Mouse (Mus musculus) hindbrain, embryonic 13.5 days (tissue): ENCODE measurements at regions not wholly inside any gene's neighbourhood (a gene's known extent, or its start where the extent isn't known, plus 50 kb on each side); places are given as distances from the start of the nearest gene placed in this dataset.

Experiments
- ATAC-seq: fragments of 200-750 bp; cut with Nextera tagmentation; 2 replicates; pipeline ENCODE4 v1.8.0; 2017; ENCODE audit warnings: moderate TSS enrichment; ENCODE audit not compliant: low FRiP score
- H3K27ac ChIP-seq: fragments of 300-500 bp; sonication (generic); 2 replicates; pipeline ENCODE4 v1.5.1; 2015; ENCODE audit warnings: inconsistent platforms, mild to moderate bottlenecking, moderate library complexity
- H3K27me3 ChIP-seq: fragments of 300-500 bp; sonication (generic); 2 replicates; pipeline ENCODE4 v1.6.1; 2015; ENCODE audit warnings: mild to moderate bottlenecking, inconsistent platforms
- H3K36me3 ChIP-seq: fragments of 300-500 bp; sonication (generic); 2 replicates; pipeline ENCODE4 v1.6.1; 2015; ENCODE audit warnings: mild to moderate bottlenecking, inconsistent platforms
- H3K4me1 ChIP-seq: fragments of 300-500 bp; sonication (generic); replicated peaks from 2 replicates; pipeline ENCODE4 v1.6.1; 2015; ENCODE audit warnings: inconsistent platforms
- H3K4me2 ChIP-seq: fragments of 300-500 bp; sonication (generic); 2 replicates; pipeline ENCODE4 v1.6.1; 2015; ENCODE audit warnings: inconsistent platforms, mild to moderate bottlenecking, moderate library complexity
- H3K4me3 ChIP-seq: fragments of 300-500 bp; sonication (generic); 2 replicates; pipeline ENCODE4 v1.5.1; 2015; ENCODE audit warnings: mild to moderate bottlenecking, inconsistent platforms
- H3K9ac ChIP-seq: fragments of 300-500 bp; sonication (generic); 2 replicates; pipeline ENCODE4 v1.6.1; 2015; ENCODE audit warnings: mild to moderate bottlenecking, inconsistent platforms
- H3K9me3 ChIP-seq: fragments of 300-500 bp; sonication (generic); 2 replicates; pipeline ENCODE4 v1.6.1; 2016; ENCODE audit warnings: inconsistent platforms
- WGBS: fragments of 180-500 bp; shearing (Covaris S2); methylation state at CpG from one replicate; pipeline ENCODE4 v1.1.7; 2015; 5-methylcytosine and 5-hydroxymethylcytosine counted together

DNA sequence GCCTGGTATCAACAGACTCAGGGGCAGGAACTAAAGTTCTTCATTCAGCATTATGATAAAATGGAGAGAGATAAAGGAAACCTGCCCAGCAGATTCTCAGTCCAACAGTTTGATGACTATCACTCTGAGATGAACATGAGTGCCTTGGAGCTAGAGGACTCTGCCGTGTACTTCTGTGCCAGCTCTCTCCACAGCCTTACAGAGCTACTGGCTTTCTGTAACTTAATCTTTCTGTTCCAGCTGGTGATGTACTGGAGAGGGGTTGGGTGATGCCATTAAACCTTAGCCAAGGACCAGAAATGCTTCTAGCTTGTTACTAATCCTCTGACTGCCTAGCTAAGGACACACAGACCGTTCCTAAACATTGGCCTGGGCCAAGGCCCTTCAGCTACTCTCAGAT, 83.9 kb upstream of the 2210010C04Rik start:
- ATAC-seq: no peak
- Histone ChIP-seq H3K4me2 (no peak overlapping the region), H3K4me1 (no peaks in the 10 kb centered on the region), H3K9ac (no peak overlapping the region), H3K36me3 (no peaks in the 10 kb centered on the region), H3K27me3 (no peaks in the 10 kb centered on the region), H3K9me3 (no peaks in the 10 kb centered on the region), H3K27ac (no peak overlapping the region), H3K4me3 (no peak overlapping the region)
- 87% methylated on average over 2 of the region's 2 CpGs for WGBS

DNA sequence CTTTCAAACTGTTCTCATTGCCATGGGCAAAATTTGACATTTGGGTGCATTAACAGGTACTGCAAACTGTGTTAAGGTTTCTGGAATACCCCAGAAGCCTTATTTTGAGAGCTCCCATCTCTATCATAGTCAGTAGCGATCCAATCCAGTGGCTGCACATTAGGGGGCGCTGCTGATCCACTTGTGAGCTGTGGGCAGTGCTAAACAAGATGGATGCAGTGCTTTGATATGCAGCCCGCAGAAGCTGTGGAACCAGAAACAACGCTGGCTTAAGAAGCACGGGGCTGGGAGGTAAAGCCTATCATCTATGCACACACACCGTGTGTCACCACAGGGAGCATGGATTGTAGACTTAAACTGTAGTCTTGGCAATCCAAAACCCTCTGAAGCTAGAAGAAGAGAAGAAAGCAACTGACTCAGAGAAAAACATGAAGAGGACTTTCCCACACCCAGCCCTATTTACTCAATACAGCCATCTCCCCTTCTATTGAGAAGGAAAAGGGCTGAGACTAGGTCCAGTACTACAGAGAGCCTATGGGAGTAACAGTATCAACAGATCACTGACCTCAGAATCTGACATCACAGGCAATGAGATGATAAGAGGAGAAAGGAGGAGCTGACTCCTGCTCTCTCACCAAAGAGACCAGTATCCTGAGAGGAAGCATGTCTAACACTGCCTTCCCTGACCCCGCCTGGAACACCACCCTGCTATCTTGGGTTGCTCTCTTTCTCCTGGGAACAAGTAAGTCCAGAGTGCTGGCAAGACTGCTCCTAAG, 83.1 kb upstream of the 2210010C04Rik start:
- 15% methylated on average over 7 of the region's 7 CpGs for WGBS
- peak; percentile 80 for ATAC-seq
- no peaks in the 10 kb centered on the region for H3K27me3 ChIP-seq
- peak overlapping the region; percentile 2; the same call in 1 of the 2 replicates for H3K4me2 ChIP-seq
- no peaks in the 10 kb centered on the region for H3K36me3 ChIP-seq
- H3K4me1 ChIP-seq: no peaks in the 10 kb centered on the region
- H3K9me3 ChIP-seq: no peaks in the 10 kb centered on the region
- no peak overlapping the region for H3K9ac ChIP-seq
- H3K27ac ChIP-seq: no peak overlapping the region
- no peak overlapping the region for H3K4me3 ChIP-seq

DNA sequence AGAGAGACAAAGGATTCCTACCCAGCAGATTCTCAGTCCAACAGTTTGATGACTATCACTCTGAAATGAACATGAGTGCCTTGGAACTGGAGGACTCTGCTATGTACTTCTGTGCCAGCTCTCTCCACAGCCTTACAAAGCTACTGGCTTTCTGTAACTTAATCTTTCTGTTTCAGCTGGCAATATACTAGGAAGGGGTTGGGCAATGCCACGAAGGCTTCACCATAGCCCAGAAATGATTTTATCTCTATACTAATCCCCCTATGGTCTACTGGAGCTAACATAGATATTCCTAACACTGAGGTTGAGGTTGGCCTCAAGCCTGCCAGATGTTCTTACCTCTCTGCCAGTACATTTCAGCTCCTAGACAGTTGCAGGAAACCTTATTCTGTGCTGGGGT, 78.6 kb upstream of the 2210010C04Rik start:
- H3K27ac ChIP-seq: no peak overlapping the region
- no peaks in the 10 kb centered on the region for H3K27me3 ChIP-seq
- no peak overlapping the region for H3K9ac ChIP-seq
- no peak overlapping the region for H3K4me3 ChIP-seq
- 70% methylated on average over 1 of the region's 1 CpGs for WGBS
- H3K4me2 ChIP-seq: no peak overlapping the region
- no peak for ATAC-seq
- H3K36me3 ChIP-seq: no peaks in the 10 kb centered on the region
- no peaks in the 10 kb centered on the region for H3K4me1 ChIP-seq
- no peaks in the 10 kb centered on the region for H3K9me3 ChIP-seq

- no peak overlapping the region for H3K4me2 ChIP-seq
- no peaks in the 10 kb centered on the region for H3K9me3 ChIP-seq
- no peak overlapping the region for H3K4me3 ChIP-seq
- H3K9ac ChIP-seq: no peak overlapping the region
- no peaks in the 10 kb centered on the region for H3K27me3 ChIP-seq
- 0 out of 2 replicates have a peak, but pooled peaks have one; percentile 24 for ATAC-seq
- 46% methylated on average over 7 of the region's 7 CpGs for WGBS
- no peaks in the 10 kb centered on the region for H3K4me1 ChIP-seq
- H3K36me3 ChIP-seq: no peaks in the 10 kb centered on the region
- no peak overlapping the region for H3K27ac ChIP-seq
Measured at GRCm38 (mm10) chr6:41112861-41113610, 77.7 kb upstream of the 2210010C04Rik start.

GRCm38 (mm10) chr6:41111829-41112228, 76.5 kb upstream of the 2210010C04Rik start:
- H3K9ac ChIP-seq: no peak overlapping the region
- no peak overlapping the region for H3K4me2 ChIP-seq
- H3K4me1 ChIP-seq: no peaks in the 10 kb centered on the region
- H3K36me3 ChIP-seq: no peaks in the 10 kb centered on the region
- H3K9me3 ChIP-seq: no peaks in the 10 kb centered on the region
- no peak overlapping the region for H3K4me3 ChIP-seq
- no peak overlapping the region for H3K27ac ChIP-seq
- H3K27me3 ChIP-seq: no peaks in the 10 kb centered on the region
- no peak for ATAC-seq

- no peaks in the 10 kb centered on the region for H3K36me3 ChIP-seq
- H3K4me1 ChIP-seq: no peaks in the 10 kb centered on the region
- 70% methylated on average over 1 of the region's 1 CpGs for WGBS
- no peak overlapping the region for H3K4me2 ChIP-seq
- no peaks in the 10 kb centered on the region for H3K27me3 ChIP-seq
- H3K27ac ChIP-seq: no peak overlapping the region
- no peak overlapping the region for H3K4me3 ChIP-seq
- H3K9me3 ChIP-seq: no peaks in the 10 kb centered on the region
- no peak overlapping the region for H3K9ac ChIP-seq
- no peak for ATAC-seq
Measured at GRCm38 (mm10) chr6:41108897-41109296, 73.6 kb upstream of the 2210010C04Rik start.

DNA sequence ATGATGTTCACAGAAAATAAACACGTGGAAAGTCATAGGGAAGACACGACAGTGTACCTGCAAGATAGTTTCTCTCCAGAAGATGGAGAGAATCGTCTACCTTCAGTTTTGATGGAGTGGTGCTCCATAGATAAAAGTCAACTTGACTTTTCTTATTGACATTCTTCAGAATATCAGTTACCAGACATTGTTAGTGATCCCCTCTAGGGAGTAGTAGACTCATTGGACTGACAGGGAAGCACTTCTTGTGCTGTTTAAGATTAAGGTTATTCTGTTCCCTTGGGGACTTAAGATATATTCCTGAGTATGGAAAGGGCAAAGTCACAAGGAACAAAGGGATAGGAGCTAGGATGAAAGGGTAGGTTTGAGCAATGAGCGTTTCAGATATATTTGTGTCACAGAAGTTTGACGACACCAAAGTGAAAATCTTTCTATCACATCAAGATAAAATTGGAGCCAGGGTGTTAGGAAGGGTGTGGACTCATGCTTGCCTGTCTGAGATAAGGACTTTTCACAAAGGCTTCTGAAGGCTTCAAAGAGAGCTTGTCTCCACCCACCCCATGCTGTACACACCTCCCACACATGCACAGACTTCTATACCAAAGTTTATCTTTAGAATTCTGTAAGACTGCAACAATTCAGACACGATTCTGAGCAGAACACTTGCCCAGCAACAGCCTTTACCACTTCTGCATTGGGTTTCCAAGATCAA, 68.5 kb upstream of the 2210010C04Rik start:
- 84% methylated on average over 6 of the region's 6 CpGs for WGBS
- no peaks in the 10 kb centered on the region for H3K27me3 ChIP-seq
- ATAC-seq: no peak

DNA sequence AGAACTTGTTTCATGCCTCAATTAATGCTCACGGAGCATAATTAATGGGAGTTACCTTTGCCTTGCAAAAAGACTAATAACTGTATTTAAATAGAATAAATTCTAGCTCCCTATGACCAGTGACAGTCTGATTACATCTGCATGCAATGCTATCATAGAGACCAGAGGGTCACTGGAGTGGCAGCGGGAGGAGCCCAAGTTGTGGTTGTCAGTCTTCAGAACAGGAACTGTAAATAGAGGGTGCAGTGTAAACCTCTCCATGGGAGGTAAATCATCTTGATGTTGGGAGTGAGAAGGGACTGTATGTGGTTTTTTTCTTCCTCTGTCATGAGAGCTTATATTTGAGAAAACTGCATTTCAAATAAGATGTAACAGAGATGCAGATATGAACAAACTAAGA, 66.7 kb upstream of the 2210010C04Rik start:
- H3K36me3 ChIP-seq: no peaks in the 10 kb centered on the region
- H3K4me1 ChIP-seq: no peaks in the 10 kb centered on the region
- H3K27me3 ChIP-seq: no peaks in the 10 kb centered on the region
- no peak overlapping the region for H3K9ac ChIP-seq
- no peak overlapping the region for H3K4me3 ChIP-seq
- H3K27ac ChIP-seq: no peak overlapping the region
- no peak overlapping the region for H3K4me2 ChIP-seq
- WGBS: 85% methylated on average over 2 of the region's 2 CpGs
- H3K9me3 ChIP-seq: no peaks in the 10 kb centered on the region
- ATAC-seq: no peak

More for the DNA sequence above, 68.5 kb upstream of the 2210010C04Rik start:
- no peak overlapping the region for H3K4me2 ChIP-seq
- H3K4me3 ChIP-seq: no peak overlapping the region
- no peak overlapping the region for H3K9ac ChIP-seq
- no peaks in the 10 kb centered on the region for H3K4me1 ChIP-seq
- no peak overlapping the region for H3K27ac ChIP-seq
- no peaks in the 10 kb centered on the region for H3K36me3 ChIP-seq
- H3K9me3 ChIP-seq: no peaks in the 10 kb centered on the region

- no peak for ATAC-seq
- Histone ChIP-seq H3K9ac (no peak overlapping the region), H3K27me3 (no peaks in the 10 kb centered on the region), H3K4me2 (no peak overlapping the region), H3K9me3 (no peaks in the 10 kb centered on the region), H3K36me3 (no peaks in the 10 kb centered on the region), H3K4me3 (no peak overlapping the region), H3K27ac (no peak overlapping the region), H3K4me1 (no peaks in the 10 kb centered on the region)
- 91% methylated on average over 2 of the region's 2 CpGs for WGBS
Measured at GRCm38 (mm10) chr6:41100258-41100657, 64.9 kb upstream of the 2210010C04Rik start.

GRCm38 (mm10) chr6:41091177-41091829, 56.0 kb upstream of the 2210010C04Rik start:
- H3K9me3 ChIP-seq: no peaks in the 10 kb centered on the region
- H3K4me2 ChIP-seq: no peak overlapping the region
- WGBS: 54% methylated on average over 4 of the region's 4 CpGs
- no peak overlapping the region for H3K27ac ChIP-seq
- no peaks in the 10 kb centered on the region for H3K27me3 ChIP-seq
- no peaks in the 10 kb centered on the region for H3K4me1 ChIP-seq
- ATAC-seq: no peak
- H3K36me3 ChIP-seq: no peaks in the 10 kb centered on the region
- no peak overlapping the region for H3K9ac ChIP-seq
- no peak overlapping the region for H3K4me3 ChIP-seq
